Mouse (Mus musculus) v-Abl transformed pro-B cells (cell line): ENCODE measurements around the gene Snx12.
"Not testable (repeated sequence)": the region's sequence is repeated elsewhere in the genome, so short reads cannot be mapped to it uniquely, and the experiment has no call there.

Experiments used
- in situ Hi-C, 2 experiments: fragments of 400-800 bp; cut with MboI; formaldehyde crosslinking; loops; one replicate each; pipeline ENCODE4 v1.15.1; 2025; ENCODE audit not compliant: unreplicated experiment in 2 of 2

Snx12 gene

DNA sequence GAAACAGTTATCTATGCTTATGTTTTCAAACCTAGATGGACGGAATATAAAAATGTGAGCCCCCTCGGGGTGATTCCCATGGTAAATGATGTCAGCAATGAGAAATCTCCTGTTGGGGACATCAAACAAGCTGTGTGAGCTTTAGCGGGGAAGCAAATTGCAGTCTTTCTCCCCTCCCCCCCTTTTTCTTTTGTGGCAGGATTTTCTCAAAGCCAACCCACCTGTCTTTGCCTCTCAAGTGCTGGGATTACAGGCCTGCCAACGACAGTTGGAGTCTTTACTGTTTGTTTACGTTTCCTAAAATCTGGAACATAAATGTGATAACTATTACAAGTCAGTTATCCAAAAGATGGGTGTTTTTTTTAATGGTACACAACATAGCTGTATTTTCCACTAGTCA is 66.0 kb downstream of the Snx12 start:
- in situ Hi-C loops, result no loop called here

DNA sequence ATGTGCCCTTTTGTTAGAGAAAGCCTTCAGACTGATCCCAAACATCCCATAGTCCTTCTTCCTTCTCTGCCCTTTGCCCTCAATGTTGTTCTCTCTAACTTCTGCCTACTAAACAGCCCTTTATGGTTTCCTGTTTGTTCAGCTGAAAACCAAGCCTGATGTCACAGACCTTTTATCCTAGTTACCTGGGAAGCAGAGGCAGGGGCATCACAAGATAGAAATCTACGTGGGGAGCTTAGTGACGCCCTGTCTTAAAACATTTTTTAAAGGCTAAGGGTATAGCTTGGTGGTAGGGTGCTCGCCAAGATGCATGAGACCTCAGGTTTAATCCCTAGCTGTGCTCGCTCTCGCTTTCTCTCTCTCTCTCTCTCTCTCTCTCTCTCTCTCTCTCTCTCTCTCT is 74.9 kb downstream of the Snx12 start:
- in situ Hi-C loops, result no loop called here

DNA sequence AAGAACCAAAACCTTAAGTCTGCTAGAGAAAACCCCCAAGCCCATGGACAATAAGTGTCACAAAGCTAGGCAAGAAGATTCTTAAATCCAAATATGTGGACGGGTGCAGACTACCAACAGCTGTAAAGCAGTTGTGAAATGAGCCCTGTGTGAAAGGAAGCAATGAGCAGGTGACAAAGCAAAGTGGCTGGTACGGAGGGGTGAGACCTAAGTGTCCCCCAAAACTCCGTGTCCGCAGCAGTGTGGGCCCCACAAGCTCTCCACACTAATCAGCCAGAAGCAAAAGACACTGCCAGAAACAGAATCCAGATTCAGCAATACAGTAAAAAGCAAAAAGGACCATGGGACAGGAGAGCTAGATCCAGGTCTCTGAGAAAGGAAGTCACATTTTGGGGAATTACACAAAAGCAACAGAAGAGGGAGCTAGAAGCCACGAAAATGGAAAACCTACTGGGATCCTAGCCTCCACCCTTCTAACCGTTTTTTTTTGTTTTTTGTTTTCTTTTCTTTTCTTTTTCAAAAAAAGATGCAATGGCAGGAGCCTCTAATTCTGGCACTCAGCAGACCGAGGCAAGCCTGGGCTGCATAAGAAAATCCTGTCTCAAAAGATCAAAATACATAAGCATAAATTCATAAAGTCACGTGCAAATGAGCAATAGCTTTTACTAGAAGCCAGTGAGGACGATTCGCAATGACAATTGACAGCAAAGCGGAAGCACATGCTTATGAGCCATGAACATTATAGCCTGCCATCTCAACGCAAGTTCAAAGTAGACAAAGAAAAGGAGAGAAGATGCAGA is 90.2 kb downstream of the Snx12 start:
- in situ Hi-C loops, result loop anchor here (5.0 to 10.0 kb wide), 3 partner anchors 153 to 200 kb away; no protein-coding TSS in a partner anchor

DNA sequence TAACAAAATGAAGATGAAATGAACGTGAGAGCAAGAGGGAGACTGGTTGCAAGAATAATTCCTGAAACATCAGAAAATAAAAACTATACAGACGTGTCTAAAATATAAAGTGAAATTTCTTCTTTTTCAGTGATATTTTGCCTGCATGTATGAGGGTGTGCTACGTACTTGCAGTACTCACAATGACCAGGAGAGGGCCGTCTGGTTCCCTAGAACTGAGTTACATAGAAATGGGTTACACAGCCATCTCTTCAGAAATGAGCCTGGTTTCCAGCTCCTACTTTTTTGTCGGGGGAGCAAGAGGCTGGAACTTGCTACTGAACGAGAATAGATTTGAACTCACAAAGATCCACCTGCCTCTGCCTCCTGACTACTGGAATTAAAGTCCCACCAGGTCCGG is 91.4 kb downstream of the Snx12 start:
- in situ Hi-C loops, result loop anchor here (5.0 to 10.0 kb wide), 3 partner anchors 154 to 201 kb away; no protein-coding TSS in a partner anchor

DNA sequence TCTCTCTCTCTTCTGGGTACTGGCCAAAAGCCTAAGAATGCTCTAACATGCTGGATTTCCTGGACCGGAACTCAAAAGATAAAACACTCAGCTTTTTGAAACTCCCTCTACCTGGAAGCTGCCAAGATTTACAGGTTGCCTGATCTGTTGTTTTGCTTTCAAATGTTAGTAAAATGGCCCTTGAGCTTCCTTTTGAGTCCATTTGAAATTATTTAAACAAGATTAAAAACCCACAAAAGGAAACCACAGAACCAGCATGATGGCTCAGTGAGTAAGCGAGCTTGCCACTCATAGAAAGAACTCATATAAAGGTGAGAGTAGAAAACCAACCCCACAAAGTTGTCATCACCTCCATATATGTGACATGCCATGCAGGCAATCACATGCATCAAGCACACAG is 93.8 kb downstream of the Snx12 start:
- in situ Hi-C loops, result no loop called here

DNA sequence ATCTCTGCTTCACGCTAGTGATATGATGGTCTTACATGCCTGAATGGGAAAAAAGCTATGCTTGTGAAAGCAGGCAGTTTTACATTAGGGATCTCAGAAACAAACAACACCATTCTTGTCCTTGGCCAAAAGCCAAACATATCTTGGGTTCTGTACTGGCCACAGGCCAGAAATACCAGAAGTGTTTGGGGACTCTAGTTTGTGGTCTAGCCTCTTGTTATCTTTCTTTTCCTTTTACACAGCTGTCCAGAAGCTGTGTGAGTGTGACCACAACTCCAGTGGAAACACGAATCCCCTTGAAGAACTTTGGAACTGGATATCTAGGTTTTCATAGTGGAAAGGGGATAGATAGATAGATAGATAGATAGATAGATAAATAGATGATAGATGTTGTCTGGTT is 95.4 kb downstream of the Snx12 start:
- in situ Hi-C loops, result no loop called here

DNA sequence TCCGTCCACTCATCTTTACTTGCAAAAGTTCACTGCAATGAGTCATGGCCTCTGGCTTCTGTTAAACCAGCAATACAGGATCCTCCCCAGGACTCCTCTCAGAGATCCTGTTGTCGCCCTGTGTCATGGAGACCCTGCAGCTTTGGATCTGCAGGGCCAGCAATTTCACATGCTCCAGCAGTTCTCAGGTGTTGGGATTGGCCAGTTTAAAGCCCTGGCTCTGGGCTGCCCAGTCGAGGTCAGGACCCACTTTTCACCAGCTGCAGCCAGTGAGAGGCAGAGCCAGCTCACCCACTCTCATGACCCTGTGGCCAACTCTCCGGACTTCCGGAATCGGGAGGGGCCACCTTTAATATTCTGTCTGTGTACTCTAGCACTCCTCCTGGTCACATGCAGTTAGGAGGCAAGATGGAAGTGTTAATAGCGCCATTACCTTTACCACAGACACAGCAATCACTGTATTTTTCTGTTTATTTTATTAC is 95.8 kb downstream of the Snx12 start:
- in situ Hi-C loops, result no loop called here

DNA sequence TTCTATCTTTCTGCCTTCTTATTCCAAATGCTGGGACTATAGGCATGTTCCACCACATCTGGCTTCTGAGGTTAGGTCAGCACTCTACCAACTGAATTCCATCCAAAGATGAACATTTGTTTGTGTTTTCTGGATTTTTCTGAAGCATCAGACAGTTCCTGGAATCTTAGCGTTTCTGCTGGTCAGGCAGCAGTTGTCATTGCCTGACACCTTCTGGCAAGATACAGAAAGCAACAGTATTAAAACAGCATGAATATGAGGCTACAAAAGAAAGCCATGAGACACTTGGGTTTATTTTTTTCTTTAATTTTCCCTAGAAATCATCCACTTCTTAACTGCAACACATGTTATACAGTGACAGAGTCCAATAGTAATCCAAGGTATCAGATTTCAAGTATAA is 101.8 kb downstream of the Snx12 start:
- in situ Hi-C loops, result no loop called here

DNA sequence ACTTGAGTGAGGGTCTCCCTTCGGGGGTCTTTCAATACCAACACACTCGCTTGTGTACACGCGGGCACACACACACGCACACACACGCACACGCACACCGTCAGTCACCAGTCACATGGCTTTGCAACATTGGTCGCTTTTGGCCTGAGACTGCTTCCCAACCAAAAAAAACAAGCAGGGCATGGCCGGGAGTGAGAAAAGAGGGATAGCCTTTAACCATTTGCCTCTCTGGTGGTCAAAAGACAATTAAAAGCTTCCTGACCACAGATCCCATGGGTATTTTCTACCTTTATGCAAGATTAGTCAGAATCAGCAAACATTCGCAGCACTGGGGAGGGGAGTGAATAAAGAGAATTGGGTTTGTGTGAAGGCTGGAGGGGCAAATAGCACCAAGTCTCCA is 136.4 kb downstream of the Snx12 start, which contains the start of gene Slc7a3:
Gene Slc7a3, minus strand, starts transcription at position 101 of the 400 bp plus-strand sequence.
- in situ Hi-C loops, result no loop called here

DNA sequence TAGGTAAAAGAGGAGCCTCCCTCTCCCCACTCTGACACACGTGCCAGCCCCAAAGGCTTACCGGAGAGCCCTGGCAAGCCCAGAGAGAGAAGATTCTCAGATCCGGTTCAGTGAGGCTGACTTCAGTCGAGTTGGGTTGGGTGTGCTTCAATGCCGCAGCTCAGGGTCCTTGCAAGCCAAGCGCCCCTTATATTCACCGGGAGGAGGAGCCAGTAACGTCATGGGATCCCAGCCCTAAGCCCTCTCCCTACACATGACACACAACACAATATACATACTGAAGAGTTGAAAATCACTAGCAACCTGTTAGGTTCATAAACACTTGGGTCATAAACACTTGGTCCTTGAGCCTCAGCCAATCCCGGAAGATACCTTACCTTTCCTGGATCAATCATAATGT is 137.2 kb downstream of the Snx12 start:
- in situ Hi-C loops, result not testable (repeated sequence)

DNA sequence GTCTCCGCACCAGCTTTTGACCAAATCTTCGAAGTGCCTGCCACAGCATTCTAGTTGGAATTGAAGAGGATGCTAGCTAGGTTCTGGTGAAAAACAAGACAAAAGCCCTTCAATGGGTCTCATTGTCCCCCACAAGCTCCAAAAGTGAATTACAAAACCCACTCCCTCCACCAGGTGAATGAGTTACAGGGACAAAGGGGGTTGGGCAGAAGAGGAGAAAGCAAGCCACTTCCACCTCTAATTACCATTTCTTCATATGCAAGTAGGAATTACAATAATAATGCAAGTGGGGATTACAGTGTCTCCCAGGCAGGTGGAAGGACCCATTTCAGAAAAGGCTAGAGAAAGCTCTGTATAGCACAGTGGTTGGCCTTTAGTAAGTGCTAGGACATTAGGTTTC is 138.2 kb downstream of the Snx12 start:
- in situ Hi-C loops, result no loop called here

DNA sequence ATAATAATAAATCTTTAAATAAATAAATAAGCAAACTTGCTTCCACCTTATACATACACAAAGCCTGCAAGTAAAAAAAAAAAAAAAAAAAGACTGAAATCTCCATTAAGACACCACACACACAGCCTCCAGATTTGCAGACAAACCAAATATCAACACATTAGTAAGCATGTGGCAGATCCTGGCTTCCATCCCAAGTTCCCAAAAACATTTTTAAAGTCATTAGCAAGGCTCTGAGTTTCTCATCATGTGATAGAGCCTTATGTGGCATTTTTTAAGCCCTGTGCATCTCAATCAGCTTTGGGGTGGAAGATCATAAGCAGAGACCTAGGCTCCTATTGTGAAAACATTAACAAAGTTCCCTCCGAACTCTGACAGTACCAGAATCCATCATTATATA is 157.1 kb downstream of the Snx12 start:
- in situ Hi-C loops, result no loop called here

DNA sequence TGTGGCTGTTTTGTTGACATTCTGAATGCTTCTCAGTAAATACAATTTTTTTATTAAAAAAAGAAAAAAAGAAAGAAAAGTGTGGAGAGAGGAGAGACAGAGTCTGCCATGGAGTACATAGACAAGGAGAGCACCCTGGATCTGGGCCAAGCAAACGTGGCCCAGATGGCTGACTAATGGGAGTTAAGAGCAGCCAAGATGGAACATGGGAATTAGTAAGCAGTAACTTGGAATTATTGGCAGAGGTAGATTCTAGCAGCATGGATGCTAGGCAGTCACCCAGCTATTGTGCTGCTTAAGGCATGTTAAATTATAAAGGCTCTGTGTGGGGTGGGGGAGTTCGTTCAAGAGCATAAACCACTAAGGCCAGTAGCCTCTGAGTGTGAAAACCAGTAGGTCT is 158.9 kb downstream of the Snx12 start:
- in situ Hi-C loops, result no loop called here

DNA sequence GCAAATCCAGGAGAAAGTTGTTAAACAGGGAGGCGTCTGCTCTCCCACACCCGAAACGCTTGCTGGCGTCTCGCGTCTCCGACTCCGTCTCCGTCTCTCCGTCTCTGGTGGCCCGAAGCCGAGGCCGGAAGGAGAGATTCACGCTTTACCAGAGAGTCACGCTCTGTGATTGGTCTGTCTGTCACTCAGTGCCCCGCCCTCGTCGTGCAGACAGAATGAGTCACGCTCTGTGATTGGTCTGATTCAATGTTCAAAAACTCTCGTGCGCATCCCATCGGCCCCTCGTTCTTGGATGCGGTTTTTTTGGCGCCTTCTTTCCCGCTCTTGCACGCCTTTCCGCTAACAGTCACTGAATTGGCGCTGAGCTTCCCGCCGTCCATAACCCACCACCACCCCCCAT is 162.8 kb downstream of the Snx12 start, which contains the start of gene Tex11:
Gene Tex11, minus strand, starts transcription at position 127 of the 400 bp plus-strand sequence.
- in situ Hi-C loops, result no loop called here
